Mouse (Mus musculus): ENCODE measurements around the gene Fap.

DNA sequence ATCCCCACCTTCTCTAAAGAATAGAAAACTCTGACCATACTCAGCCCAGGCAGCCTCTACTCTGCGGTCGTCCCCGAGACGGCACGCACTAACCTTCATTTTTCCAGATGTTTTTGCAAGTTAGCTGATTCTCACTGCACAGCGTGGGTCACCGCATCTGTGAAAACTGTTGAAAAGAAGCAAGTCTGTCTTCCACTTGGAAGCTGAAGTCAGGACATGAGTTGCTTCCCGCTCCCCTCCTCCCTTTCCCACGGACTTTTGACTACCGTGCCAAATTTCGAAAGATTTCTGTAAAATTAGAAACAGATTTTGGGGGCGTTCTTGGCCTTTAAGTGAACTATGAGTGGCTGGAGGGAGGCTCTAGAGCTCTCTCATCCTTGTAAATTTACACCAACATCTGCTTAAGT, at the start of gene Fap:
- TF ChIP-seq CTCF (IDR thresholded peaks at IDR 0.05; ENCODE audit: low read depth) (no peak), EP300 (IDR thresholded peaks at IDR 0.05; ENCODE audit: low read depth) (no peak)
